Mouse (Mus musculus) monocyte, adult 5-6 weeks (primary cell): ENCODE results near the gene Cnnm3. TPM values are rescaled to one million over a fixed set of nuclear protein-coding genes. Genes with fewer than 3 reads are reported as not detected.
"Not testable (repeated sequence)": the region's sequence is repeated elsewhere in the genome, so short reads cannot be mapped to it uniquely, and the experiment has no call there.

Source experiments
- ATAC-seq: fragments of 153-309, 156-312 bp; replicated peaks from 2 replicates; pipeline ENCODE4 v1.8.0; 2017; ENCODE audit warnings: mild to moderate bottlenecking; ENCODE audit not compliant: low TSS enrichment, insufficient number of reproducible peaks, severe bottlenecking, poor library complexity, low FRiP score
- total RNA-seq: library from RNA; stranded (forward); fragments of 200-1000, 200-491, 200-594 nt; gene quantifications from 3 replicates; pipeline ENCODE4 v1.2.3, GENCODE M21; 2017

Cnnm3 gene
- total RNA-seq, 1 experiment from 2014 or later, result 6.2 TPM

DNA sequence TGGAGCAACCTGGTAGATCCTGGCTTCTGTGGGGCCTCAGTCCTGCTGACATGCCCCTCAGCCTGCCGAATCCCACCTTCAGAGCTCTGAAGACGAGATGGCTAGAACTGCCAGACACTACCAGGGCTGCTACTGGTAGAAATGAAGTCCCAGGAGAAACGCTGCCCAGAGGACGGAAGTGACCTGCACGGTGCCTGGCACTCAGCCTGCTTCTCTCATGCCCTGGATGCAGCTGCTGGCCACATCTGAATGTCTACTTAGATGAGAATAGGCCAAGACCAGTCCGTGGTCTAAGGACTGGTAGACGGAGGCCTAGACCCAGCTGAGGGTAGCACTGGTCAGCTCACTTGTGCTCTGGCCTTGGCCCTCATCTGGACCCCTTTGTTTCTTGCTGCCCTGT lies 19.3 kb downstream of the Cnnm3 start:
- ATAC-seq, result no peak

GRCm38 (mm10) chr1:36531461-36531860 lies 19.8 kb downstream of the Cnnm3 start:
- no peak for ATAC-seq

- no peak for ATAC-seq
Observed at GRCm38 (mm10) chr1:36533546-36533945, 21.9 kb downstream of the Cnnm3 start.

GRCm38 (mm10) chr1:36534595-36535058 lies 23.0 kb downstream of the Cnnm3 start:
- ATAC-seq, result no peak

GRCm38 (mm10) chr1:36535477-36536396 lies 24.1 kb downstream of the Cnnm3 start:
- no peak for ATAC-seq

DNA sequence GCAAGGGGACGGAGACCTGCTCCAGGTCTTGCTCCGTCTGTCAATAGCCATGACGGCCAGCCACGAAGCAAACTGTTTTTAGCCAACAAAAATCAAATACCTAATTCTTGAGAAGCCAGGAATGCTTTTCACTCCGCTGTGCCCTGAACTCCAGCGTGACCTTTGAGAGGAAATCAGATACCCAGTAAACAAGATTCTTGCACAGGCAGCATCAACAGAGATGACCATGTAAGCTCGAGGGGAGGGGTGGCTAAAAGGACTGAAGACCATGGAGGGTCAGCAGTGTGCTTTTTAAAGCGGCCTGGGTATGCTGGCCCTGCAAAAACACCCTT lies 24.7 kb downstream of the Cnnm3 start:
- no peak for ATAC-seq

DNA sequence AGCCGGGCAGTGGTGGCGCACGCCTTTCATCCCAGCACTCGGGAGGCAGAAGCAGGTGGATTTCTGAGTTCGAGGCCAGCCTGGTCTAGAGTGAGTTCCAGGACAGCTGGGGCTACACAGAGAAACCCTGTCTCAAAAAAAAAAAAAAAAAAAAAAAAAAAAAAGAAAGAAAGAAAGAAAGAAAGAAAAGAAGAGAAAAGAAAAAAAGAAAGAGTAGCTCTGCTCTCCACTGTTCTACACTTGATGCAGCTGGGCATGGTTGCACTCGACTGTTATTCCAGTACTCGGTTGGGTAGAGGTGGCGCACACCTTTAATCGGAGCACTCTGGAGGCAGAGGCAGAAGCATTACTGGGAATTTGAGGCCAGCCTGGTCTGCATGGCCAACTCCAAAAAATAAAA lies 25.1 kb downstream of the Cnnm3 start, which contains the start of gene Ankrd23:
Gene Ankrd23, minus strand, starts transcription at position 101 of the 400 bp plus-strand sequence.
- not testable (repeated sequence) for ATAC-seq

DNA sequence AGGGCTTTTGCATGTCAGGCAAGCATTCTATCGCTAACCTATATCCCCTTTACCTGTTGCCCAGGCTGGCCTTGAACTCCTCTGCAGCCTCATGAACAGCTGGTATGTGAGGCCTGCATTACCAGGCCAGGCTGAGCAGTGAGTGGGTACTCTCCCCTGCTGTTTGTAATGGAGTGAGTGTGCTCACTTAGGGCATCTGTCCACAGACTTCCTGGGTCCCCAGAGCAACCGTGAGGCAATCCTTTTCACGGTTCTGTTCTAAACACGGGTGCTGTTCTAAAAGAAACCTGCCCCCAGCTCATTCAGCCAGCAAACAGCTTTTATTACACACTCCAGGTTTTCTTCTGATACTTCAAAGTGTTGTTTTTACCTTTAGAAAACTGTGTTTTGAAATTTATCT lies 27.1 kb downstream of the Cnnm3 start:
- ATAC-seq, result no peak

- ATAC-seq, result no peak
Observed at GRCm38 (mm10) chr1:36539186-36539585, 27.5 kb downstream of the Cnnm3 start, which contains the start of gene Gm42417. Gene Gm42417, minus strand, starts transcription at chr1:36539429.

GRCm38 (mm10) chr1:36540132-36540531 lies 28.5 kb downstream of the Cnnm3 start:
- no peak for ATAC-seq

GRCm38 (mm10) chr1:36540807-36541206 lies 29.1 kb downstream of the Cnnm3 start:
- ATAC-seq, result no peak

DNA sequence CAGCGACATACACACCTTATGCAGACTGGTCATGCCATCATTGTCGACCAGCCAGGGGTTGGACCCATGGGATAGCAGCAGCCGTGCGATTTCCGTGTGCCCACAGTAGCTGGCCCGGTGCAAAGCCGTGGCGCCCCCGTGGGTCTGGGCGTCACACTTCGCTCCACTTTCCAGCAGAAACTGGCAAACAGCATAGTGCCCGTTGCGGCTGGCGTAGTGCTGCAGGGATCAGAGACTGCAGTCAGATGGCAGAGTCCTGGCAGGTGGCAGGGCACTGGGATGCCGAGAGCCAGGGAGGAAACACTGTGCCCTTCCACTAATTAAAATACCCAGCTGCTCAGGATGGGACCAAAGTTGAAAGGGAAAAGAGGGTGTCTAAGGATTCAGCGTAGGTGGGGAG lies 30.2 kb downstream of the Cnnm3 start:
- no peak for ATAC-seq

- no peak for ATAC-seq
Observed at GRCm38 (mm10) chr1:36542925-36543324, 31.3 kb downstream of the Cnnm3 start.

GRCm38 (mm10) chr1:36545382-36545781 lies 33.7 kb downstream of the Cnnm3 start:
- no peak for ATAC-seq

DNA sequence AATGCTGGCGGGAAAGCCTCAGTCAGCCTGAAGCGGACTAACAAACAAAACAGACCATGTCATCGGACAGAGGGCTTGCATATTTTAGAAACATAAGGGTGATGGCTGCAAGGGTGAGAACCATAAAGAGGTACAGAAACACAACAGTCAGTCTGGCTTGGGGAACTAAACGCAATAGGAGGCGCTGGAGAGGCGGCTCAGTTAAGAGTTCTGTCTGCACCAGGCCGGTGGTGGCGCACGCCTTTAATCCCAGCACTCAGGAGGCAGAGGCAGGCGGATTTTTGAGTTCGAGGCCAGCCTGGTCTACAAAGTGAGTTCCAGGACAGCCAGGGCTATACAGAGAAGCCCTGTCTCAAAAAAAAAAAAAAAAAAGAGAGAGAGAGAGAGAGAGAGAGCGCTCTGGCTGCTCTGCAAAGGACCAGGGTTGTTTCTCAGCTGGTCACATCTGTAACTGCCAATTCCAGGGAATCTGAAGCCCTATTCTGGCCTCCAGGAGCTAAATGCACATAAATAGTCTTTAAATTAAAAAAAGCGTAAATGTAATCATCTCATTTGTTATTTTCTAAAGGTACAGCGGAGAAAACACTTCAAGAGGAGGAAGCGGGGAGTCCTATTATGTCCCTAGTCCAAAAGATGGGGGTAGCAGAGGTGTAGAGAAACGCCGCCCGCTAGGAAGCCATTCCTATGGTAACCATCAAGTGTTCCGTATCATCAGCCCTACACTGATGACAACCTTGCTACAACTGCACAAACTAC lies 34.4 kb downstream of the Cnnm3 start:
- no peak for ATAC-seq

- peak; percentile 99 for ATAC-seq
Observed at GRCm38 (mm10) chr1:36546888-36547471, 35.3 kb downstream of the Cnnm3 start, which contains the start of gene Ankrd39. Gene Ankrd39, minus strand, starts transcription at chr1:36547445.

- no peak for ATAC-seq
Observed at GRCm38 (mm10) chr1:36547981-36548598, 36.4 kb downstream of the Cnnm3 start.

- ATAC-seq, result no peak
Observed at GRCm38 (mm10) chr1:36548771-36549170, 37.1 kb downstream of the Cnnm3 start.

- no peak for ATAC-seq
Observed at GRCm38 (mm10) chr1:36549491-36549890, 37.8 kb downstream of the Cnnm3 start.
